Mouse (Mus musculus): ENCODE results near the gene Gm11084. TPM values are rescaled to one million over a fixed set of nuclear protein-coding genes. Genes with fewer than 3 reads are reported as not detected.
A peak's percentile ranks its signal among the peaks of the same experiment; 100 is the strongest.

Gene Gm11084
- polyA plus RNA-seq, 1 experiment from 2014 or later: not detected

GRCm38 (mm10) chr2:73005611-73006515 lies 19.3 kb upstream of the Gm11084 start:
- H3K9me3 ChIP-seq: peaks cover 9% of the 10 kb centered on the region
- 53% methylated on average over 3 of the region's 3 CpGs for WGBS
- no peak overlapping the region for H3K4me3 ChIP-seq

GRCm38 (mm10) chr2:73003751-73004717 lies 17.5 kb upstream of the Gm11084 start:
- Histone ChIP-seq H3K27ac (replicated peaks) (peak overlapping the region; percentile 73), H3K27me3 (replicated peaks; ENCODE audit: low read depth, poor library complexity, severe bottlenecking) (no peaks in the 10 kb centered on the region), H3K36me3 (replicated peaks) (no peaks in the 10 kb centered on the region), H3K9me3 (no peaks in the 10 kb centered on the region), H3K4me3 (peak overlapping the region; percentile 36), H3K4me1 (peaks cover 34% of the 10 kb centered on the region)
- 36% methylated on average over 24 of the region's 24 CpGs for WGBS
- DNase-seq (ENCODE audit: low spot score): peak; percentile 61

More at GRCm38 (mm10) chr2:73005611-73006515, 19.3 kb upstream of the Gm11084 start:
- Histone ChIP-seq H3K36me3 (replicated peaks) (0 out of 2 replicates have a peak, but pooled peaks cover 4% of the 10 kb centered on the region), H3K4me1 (peaks cover 34% of the 10 kb centered on the region), H3K27me3 (replicated peaks; ENCODE audit: low read depth, poor library complexity, severe bottlenecking) (no peaks in the 10 kb centered on the region), H3K27ac (replicated peaks) (peak overlapping the region; percentile 61)
- no peak for DNase-seq (ENCODE audit: low spot score)

GRCm38 (mm10) chr2:73003049-73003448 lies 16.5 kb upstream of the Gm11084 start:
- Histone ChIP-seq H3K9me3 (no peaks in the 10 kb centered on the region), H3K4me3 (no peak overlapping the region), H3K27ac (replicated peaks) (peak overlapping the region; percentile 58; the same call in 1 of the 2 replicates), H3K27me3 (replicated peaks; ENCODE audit: low read depth, poor library complexity, severe bottlenecking) (no peaks in the 10 kb centered on the region), H3K4me1 (peaks cover 34% of the 10 kb centered on the region), H3K36me3 (replicated peaks) (no peaks in the 10 kb centered on the region)
- DNase-seq (ENCODE audit: low spot score): peak; percentile 12
- 56% methylated on average over 12 of the region's 12 CpGs for WGBS

- 94% methylated on average over 6 of the region's 6 CpGs for WGBS
- no peak for DNase-seq (ENCODE audit: low spot score)
- no peak overlapping the region for H3K27ac ChIP-seq (replicated peaks)
- no peak overlapping the region for H3K4me3 ChIP-seq
- peaks cover 34% of the 10 kb centered on the region for H3K4me1 ChIP-seq
- no peaks in the 10 kb centered on the region for H3K36me3 ChIP-seq (replicated peaks)
- H3K9me3 ChIP-seq: no peaks in the 10 kb centered on the region
- H3K27me3 ChIP-seq (replicated peaks; ENCODE audit: low read depth, poor library complexity, severe bottlenecking): no peaks in the 10 kb centered on the region
Measured at GRCm38 (mm10) chr2:73002451-73002850, 15.9 kb upstream of the Gm11084 start.

GRCm38 (mm10) chr2:73001994-73002393 lies 15.5 kb upstream of the Gm11084 start:
- no peak overlapping the region for H3K27ac ChIP-seq (replicated peaks)
- no peaks in the 10 kb centered on the region for H3K27me3 ChIP-seq (replicated peaks; ENCODE audit: low read depth, poor library complexity, severe bottlenecking)
- 89% methylated on average over 5 of the region's 5 CpGs for WGBS
- DNase-seq (ENCODE audit: low spot score): no peak
- H3K9me3 ChIP-seq: no peaks in the 10 kb centered on the region
- peaks cover 34% of the 10 kb centered on the region for H3K4me1 ChIP-seq
- H3K36me3 ChIP-seq (replicated peaks): no peaks in the 10 kb centered on the region
- no peak overlapping the region for H3K4me3 ChIP-seq

GRCm38 (mm10) chr2:73000194-73000593 lies 13.7 kb upstream of the Gm11084 start:
- Histone ChIP-seq H3K36me3 (replicated peaks) (no peaks in the 10 kb centered on the region), H3K4me1 (peaks cover 33% of the 10 kb centered on the region)
- 84% methylated on average over 8 of the region's 8 CpGs for WGBS

GRCm38 (mm10) chr2:72997586-72997985 lies 11.1 kb upstream of the Gm11084 start:
- Histone ChIP-seq H3K4me3 (no peak overlapping the region), H3K9me3 (no peaks in the 10 kb centered on the region), H3K4me1 (peaks cover 10% of the 10 kb centered on the region), H3K27me3 (replicated peaks; ENCODE audit: low read depth, poor library complexity, severe bottlenecking) (no peaks in the 10 kb centered on the region), H3K36me3 (replicated peaks) (no peaks in the 10 kb centered on the region), H3K27ac (replicated peaks) (no peak overlapping the region)
- 90% methylated on average over 4 of the region's 4 CpGs for WGBS
- no peak for DNase-seq (ENCODE audit: low spot score)

More at GRCm38 (mm10) chr2:73000194-73000593, 13.7 kb upstream of the Gm11084 start:
- no peak for DNase-seq (ENCODE audit: low spot score)
- no peak overlapping the region for H3K27ac ChIP-seq (replicated peaks)
- no peaks in the 10 kb centered on the region for H3K9me3 ChIP-seq
- H3K4me3 ChIP-seq: no peak overlapping the region
- no peaks in the 10 kb centered on the region for H3K27me3 ChIP-seq (replicated peaks; ENCODE audit: low read depth, poor library complexity, severe bottlenecking)

- H3K27ac ChIP-seq (replicated peaks): no peak overlapping the region
- no peak for DNase-seq (ENCODE audit: low spot score)
- H3K9me3 ChIP-seq: no peaks in the 10 kb centered on the region
- 70% methylated on average over 9 of the region's 9 CpGs for WGBS
- H3K36me3 ChIP-seq (replicated peaks): no peaks in the 10 kb centered on the region
- H3K4me1 ChIP-seq: peaks cover 9% of the 10 kb centered on the region
- no peaks in the 10 kb centered on the region for H3K27me3 ChIP-seq (replicated peaks; ENCODE audit: low read depth, poor library complexity, severe bottlenecking)
- H3K4me3 ChIP-seq: no peak overlapping the region
Measured at GRCm38 (mm10) chr2:72996808-72997378, 10.4 kb upstream of the Gm11084 start.

- no peaks in the 10 kb centered on the region for H3K27me3 ChIP-seq (replicated peaks; ENCODE audit: low read depth, poor library complexity, severe bottlenecking)
- peak; percentile 25 for DNase-seq (ENCODE audit: low spot score)
- no peaks in the 10 kb centered on the region for H3K9me3 ChIP-seq
- no peak overlapping the region for H3K4me3 ChIP-seq
- H3K27ac ChIP-seq (replicated peaks): peak overlapping the region; percentile 66; the same call in 1 of the 2 replicates
- 44% methylated on average over 9 of the region's 9 CpGs for WGBS
- H3K4me1 ChIP-seq: peaks cover 9% of the 10 kb centered on the region
- no peaks in the 10 kb centered on the region for H3K36me3 ChIP-seq (replicated peaks)
Measured at GRCm38 (mm10) chr2:72995346-72996097, 9.0 kb upstream of the Gm11084 start.

- Histone ChIP-seq H3K9me3 (peaks cover 5% of the 10 kb centered on the region; the same call in 1 of the 2 replicates), H3K27ac (replicated peaks) (no peak overlapping the region), H3K4me1 (peaks cover 9% of the 10 kb centered on the region), H3K36me3 (replicated peaks) (0 out of 2 replicates have a peak, but pooled peaks cover 3% of the 10 kb centered on the region), H3K27me3 (replicated peaks; ENCODE audit: low read depth, poor library complexity, severe bottlenecking) (no peaks in the 10 kb centered on the region), H3K4me3 (no peak overlapping the region)
- 74% methylated on average over 2 of the region's 2 CpGs for WGBS
- DNase-seq (ENCODE audit: low spot score): no peak
Measured at GRCm38 (mm10) chr2:72994165-72994564, 7.6 kb upstream of the Gm11084 start.

GRCm38 (mm10) chr2:72992497-72992896 lies 6.0 kb upstream of the Gm11084 start:
- no peak for DNase-seq (ENCODE audit: low spot score)
- H3K9me3 ChIP-seq: peaks cover 8% of the 10 kb centered on the region; the same call in 1 of the 2 replicates
- no peak overlapping the region for H3K27ac ChIP-seq (replicated peaks)
- H3K4me3 ChIP-seq: no peak overlapping the region
- H3K4me1 ChIP-seq: peaks cover 9% of the 10 kb centered on the region
- H3K27me3 ChIP-seq (replicated peaks; ENCODE audit: low read depth, poor library complexity, severe bottlenecking): no peaks in the 10 kb centered on the region
- WGBS: 95% methylated on average over 17 of the region's 17 CpGs
- 0 out of 2 replicates have a peak, but pooled peaks cover 6% of the 10 kb centered on the region for H3K36me3 ChIP-seq (replicated peaks)
